Mouse (Mus musculus) retina, postnatal 1 day (tissue): ENCODE measurements around the gene Cabp4.
"Not testable (repeated sequence)": the region's sequence is repeated elsewhere in the genome, so short reads cannot be mapped to it uniquely, and the experiment has no call there.

Source experiments
- DNase-seq: peaks from one replicate; pipeline ENCODE4 v3.0.0-alpha.2; 2012

Gene Cabp4

DNA sequence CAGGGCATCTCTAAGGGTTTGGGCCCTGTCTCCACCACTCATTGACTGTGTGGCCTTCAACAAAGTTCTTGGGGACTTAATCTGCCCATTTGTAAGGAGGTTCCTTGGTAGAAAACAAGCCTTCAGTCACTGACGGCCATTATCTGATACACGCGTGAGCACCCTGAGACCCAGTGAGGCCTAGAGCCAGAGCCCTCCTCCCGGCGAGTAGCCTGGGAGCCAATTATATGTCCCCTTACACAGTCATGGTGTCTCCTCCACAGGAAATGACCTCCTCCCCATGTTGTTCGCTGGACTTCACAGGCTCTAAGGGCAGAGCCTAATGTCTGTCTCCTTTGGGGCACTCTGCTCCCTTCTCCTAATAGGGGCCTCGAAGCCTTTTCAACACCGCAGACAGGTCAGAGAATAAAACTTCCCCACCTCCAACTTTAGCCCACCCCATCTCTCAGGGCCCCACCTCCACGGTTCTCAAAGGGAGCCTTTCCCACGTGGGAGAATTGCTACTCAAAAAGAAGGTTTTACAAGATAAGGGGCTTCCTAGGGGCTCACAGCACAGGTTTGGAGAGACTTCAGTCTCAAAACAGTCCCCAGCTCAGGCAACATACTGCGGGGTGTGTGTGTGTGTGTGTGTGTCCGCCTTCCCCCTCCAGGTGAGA lies 2.7 kb upstream of the Cabp4 start:
- DNase-seq: no peak

DNA sequence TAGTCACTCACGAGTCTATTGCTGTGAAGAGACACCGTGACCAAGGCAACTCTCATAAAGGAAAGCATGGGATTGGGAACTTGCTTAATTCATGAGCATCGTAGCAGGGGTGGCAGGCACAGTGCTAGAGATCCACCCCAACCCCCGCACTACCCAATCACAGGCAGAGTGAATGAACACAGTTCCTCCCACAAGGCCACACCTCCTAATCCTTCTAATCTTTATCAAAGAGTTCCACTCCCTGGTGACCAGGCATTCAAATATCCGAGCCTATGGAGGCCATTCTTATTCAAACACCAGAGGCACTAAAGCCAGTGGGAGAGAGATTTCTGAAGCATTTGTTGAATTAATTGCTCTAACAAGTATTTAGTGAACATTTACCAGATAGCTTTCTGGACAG lies 2.1 kb upstream of the Cabp4 start:
- no peak for DNase-seq

DNA sequence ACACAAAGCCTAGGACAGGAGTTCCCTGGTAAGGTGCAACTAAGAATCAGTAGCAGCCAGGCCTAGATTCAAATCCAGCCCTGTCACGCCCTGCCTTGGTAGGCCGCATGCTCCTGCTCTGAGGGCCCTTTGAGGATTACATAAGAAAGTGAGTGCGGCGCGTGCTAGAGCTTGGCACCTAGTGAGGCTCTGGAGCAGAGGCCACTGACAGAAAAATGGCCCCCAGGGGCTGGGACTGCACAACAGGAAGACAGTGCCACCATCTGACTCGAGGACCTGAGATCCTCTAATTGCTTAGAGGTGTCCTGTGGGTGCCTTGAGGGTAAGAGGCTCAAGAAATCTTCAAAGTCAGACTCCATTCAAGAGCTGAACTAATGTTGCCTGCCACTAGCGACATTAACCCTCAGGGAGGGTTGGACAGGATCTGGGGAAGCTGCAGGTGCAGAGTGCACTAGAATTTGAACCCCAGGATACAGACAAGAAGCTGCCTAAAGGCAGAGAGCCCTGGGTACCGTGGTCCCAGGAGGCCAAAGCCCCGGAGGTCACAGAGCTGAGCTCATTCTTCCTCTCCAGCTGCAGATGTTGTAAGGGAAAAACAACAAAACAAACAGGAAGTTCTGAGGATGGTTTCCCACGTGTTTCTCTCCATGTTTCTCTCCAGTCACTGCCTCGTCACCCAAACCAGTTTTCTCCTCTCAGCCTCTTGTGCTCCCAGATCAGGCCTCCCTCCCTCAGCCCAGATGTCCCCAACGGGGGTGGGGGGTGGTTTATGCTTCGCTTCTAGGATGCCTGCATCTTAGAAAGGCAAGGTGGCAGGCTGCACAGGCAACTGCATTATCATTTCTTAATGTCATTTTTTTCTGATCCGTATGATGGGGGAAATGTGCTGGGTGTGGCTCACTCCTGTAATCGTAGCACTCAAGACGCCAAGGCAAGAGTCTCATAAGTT lies 991 bp upstream of the Cabp4 start:
- DNase-seq: no peak

DNA sequence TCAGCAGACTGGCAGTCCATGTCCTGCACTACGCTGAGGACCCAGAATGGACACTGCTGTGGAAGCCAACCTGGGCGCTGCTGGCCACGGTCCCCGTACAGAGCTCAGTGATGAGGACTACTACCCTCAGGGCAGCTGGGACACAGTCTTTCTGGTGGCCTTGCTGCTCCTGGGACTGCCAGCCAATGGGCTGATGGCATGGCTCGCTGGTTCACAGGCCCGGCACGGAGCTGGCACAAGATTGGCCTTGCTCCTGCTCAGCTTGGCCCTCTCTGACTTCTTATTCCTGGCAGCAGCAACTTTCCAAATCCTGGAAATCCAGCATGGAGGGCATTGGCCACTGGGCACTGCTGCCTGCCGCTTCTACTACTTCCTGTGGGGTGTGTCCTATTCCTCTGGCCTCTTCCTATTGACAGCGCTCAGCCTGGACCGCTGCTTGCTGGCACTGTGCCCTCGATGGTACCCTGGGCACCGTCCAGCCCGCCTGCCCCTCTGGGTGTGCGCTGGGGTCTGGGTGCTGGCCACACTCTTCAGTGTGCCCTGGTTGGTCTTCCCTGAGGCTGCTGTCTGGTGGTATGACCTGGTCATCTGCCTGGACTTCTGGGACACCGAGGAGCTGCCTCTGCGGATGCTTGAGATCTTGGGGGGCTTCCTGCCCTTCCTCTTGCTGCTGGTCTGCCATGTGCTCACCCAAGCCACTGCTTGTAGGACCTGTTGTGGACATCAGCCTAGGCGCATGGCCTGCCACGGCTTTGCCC lies 1.2 kb downstream of the Cabp4 start:
- no peak for DNase-seq

DNA sequence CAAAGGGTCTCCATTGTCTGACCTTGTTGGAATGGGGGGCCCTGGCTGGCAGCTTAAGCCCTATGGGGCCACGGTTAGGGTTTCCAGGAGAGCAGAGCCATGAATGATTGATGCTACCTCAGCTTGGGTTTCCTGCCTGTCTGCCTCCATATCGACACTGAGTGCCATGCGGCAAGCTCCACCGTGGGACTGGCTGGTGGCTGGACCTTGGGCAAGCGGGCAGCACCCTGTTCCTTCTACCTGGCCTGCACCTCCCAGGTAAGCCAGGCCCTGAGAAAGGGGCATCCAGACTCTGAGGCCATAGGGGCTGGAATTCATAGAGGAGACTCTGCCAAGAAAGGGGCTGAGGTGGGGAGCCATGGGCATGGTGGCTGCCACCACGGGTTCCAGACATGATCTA lies 3.7 kb downstream of the Cabp4 start:
- DNase-seq: no peak

GRCm38 (mm10) chr19:4139446-4139845 lies 4.4 kb downstream of the Cabp4 start, which contains the start of gene Gpr152:
Gpr152 (plus strand) TSS chr19:4139787.
- DNase-seq: peak; percentile 71

DNA sequence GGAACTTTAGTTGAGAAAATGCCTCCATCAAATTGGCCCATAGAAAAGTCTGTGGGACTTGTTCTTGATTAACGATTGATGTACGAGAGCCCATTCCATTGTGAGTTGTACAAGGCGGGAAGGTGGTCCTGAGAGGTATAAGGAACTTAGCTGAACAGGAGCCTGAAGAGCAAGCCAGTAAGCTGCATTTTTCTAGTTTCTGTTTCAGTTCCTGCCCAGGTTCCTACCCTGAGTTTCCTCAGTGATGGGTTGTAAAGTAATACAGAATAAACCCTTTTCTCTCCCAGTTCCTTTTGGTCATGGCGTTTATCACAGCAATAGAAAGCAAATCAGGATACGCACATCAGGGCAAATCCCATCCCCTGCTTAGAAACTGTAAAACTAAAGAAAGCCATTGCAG lies 5.9 kb downstream of the Cabp4 start:
- DNase-seq: no peak

DNA sequence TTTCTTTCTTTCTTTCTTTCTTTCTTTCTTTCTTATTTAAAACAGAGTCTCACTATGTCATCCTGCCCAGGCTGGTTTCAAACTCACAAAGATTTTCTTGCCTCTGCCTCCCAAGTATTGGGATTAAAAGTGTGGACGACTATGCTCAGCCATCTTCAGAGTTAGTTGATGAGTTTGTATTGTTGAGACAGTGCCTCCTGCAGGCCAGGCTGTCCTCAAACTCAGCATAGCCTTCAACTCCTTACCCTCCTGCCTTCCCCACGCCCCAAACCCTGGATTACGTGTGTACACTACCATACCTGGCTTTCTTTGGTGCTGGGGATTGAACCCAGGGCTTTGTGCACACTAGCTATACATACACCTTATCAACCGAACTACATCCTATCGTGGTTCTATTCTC lies 7.4 kb downstream of the Cabp4 start:
- no peak for DNase-seq

- DNase-seq: peak; percentile 30
Observed at GRCm38 (mm10) chr19:4135963-4136345, 7.9 kb downstream of the Cabp4 start.

GRCm38 (mm10) chr19:4135229-4135962 lies 8.4 kb downstream of the Cabp4 start:
- not testable (repeated sequence) for DNase-seq

DNA sequence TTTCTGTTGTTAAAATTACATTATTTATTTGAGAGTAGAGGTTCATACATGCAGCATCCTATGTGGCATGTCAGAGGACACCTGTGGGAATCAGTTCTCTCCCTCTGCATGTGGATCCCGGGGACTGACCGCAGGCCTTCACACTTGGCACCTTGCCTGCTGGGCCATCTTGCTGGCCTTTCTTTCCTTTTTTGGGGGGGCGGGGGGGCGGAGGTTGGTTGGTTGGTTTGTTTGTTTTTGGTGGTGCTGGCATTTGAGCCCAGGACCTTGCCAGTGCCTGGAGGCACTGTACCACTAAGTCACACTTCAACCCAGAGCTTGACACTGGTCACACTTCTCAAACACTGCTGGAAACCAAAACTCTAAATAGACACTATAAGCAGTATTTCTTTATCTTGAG lies 9.5 kb downstream of the Cabp4 start:
- DNase-seq: no peak

GRCm38 (mm10) chr19:4131768-4132167 lies 12.1 kb downstream of the Cabp4 start:
- peak; percentile 12 for DNase-seq

GRCm38 (mm10) chr19:4131075-4131474 lies 12.8 kb downstream of the Cabp4 start:
- no peak for DNase-seq

GRCm38 (mm10) chr19:4130106-4130505 lies 13.7 kb downstream of the Cabp4 start:
- no peak for DNase-seq

DNA sequence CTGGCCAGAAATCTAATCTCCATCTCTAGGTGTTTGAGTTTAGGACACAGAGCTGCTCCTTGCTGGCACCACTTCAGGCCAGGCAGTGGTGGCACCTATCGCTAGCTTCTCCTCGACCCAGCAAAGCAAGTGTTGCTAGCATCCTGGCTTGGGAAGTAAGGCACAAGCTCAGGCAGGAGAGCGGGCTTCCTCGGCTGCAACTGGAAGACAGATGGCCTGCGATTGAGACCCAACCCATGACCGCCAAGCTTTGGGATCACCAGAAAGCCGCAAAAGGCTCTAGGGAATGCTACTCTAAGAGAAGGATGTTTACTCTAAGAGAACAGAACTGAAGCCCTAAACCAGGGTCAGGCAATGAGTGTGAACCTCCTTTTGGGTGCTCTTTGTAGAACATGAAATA lies 14.4 kb downstream of the Cabp4 start:
- no peak for DNase-seq

DNA sequence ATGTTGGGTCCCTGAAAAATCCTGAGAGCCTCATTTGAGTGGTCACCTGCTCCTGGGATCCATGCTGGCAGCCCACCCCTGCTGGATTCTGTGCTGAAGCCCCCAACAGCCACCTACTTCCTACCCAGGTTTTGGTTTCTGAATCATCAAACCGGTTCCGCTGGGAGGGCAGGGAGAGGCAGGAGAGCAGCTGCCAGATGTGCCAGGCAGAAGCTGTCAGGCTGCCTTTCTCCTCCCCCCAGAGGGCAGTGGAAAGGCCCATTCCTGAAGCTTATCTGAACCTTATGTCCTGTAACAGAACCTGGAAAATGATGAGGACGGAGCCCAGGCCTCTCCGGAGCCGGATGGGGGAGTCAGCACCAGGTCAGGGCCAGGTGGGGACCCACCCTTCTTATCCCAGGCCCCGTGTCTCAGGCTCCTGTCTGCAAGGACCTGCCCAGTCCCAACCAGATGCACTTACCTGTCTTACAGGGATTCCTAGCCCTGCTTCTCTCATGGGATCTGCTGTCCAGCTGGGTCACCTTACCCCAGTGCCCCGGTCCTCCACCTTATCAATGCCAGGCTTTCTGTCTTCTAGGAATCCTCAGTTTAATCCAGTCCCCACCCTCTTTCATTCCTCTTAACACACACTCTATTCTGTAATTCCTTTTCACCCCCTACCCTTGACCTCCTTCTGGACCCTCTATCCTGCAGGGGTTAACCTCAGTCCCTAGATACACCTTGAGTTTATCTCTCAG lies 16.9 kb downstream of the Cabp4 start:
- no peak for DNase-seq

DNA sequence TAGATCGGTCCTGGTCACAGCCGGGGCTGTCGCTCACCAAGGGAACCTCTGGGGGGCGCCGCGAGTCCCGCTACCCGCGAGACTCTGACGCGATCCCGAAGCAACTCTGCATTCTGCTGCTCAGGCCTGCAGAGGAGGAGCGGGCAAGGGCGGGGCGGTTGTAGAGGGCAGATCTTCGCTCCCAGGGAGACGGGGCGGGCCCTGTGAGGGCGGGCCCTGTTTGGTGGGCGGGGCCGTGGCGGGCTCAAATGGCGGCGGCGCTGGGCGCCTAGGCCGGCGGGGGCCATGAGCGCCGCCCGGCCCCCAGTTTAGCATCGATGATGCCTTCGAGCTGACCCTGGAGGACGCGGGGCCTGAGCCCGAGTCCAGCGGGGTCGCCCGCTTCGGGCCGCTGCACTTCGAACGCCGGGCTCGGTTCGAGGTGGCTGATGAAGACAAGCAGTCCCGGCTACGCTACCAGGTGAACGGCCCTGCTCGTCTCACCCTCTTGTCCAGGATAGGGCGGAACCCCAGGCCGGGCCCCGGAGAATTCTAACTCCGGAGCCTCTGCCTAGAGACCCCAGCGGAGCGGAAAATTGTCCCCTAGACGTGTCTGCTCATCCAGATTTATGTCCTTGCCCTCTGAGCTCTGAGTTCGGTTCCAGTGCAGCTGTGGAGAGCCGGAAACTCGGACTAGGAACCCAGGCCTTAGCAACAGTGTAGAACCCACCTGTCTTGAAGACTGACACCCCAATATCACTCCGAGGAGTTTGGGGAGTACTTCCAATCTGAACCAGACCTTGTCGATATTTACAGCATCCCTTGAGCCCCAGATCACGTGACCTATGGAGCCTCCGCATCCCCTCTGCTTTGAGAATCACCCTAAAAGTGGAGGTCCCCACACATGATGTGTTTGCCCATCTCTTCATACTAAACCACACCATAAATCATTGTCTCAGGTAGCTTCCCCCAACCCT lies 17.8 kb downstream of the Cabp4 start, which contains the start of gene Aip:
TSS of gene Aip (minus strand) at position 118 of the 956 bp plus-strand sequence.
- DNase-seq: peak; percentile 99

- DNase-seq: peak; percentile 35
Observed at GRCm38 (mm10) chr19:4125268-4125667, 18.6 kb downstream of the Cabp4 start.

GRCm38 (mm10) chr19:4124432-4124831 lies 19.4 kb downstream of the Cabp4 start:
- DNase-seq: no peak
